Mouse (Mus musculus): ENCODE data around the gene Gm20604.

GRCm38 (mm10) chr12:102743589-102744574 lies 14.6 kb downstream of the Gm20604 start, which contains the start of the genes Moap1 and Tmem251:
- TF ChIP-seq CTCF (IDR thresholded peaks at IDR 0.05; ENCODE audit: extremely low read depth, insufficient read depth, insufficient read length, insufficient replicate concordance) (no peak), POLR2A (IDR thresholded peaks at IDR 0.05; ENCODE audit: low read depth, low read length) (peak; percentile 43)

Measured in spleen, adult 2 months (tissue).